Mouse (Mus musculus) neural tube, embryonic 12.5 days (tissue): Measurements from ENCODE around the gene Shmt1. TPM values are rescaled to one million over a fixed set of nuclear protein-coding genes. Genes with fewer than 3 reads are reported as not detected.
A peak's percentile ranks its signal among the peaks of the same experiment; 100 is the strongest.

ENCODE experiments used
- ATAC-seq: fragments of 200-750 bp; cut with Nextera tagmentation; 2 replicates; pipeline ENCODE4 v1.8.0; 2017; ENCODE audit warnings: low read depth, mild to moderate bottlenecking, moderate TSS enrichment, moderate library complexity; ENCODE audit not compliant: low FRiP score
- H3K27ac ChIP-seq: fragments of 300-500 bp; sonication (generic); 2 replicates; pipeline ENCODE4 v1.5.1; 2016
- H3K27me3 ChIP-seq: fragments of 300-500 bp; sonication (generic); replicated peaks from 2 replicates; pipeline ENCODE4 v1.6.1; 2016; ENCODE audit warnings: mild to moderate bottlenecking
- H3K36me3 ChIP-seq: fragments of 300-500 bp; sonication (generic); 2 replicates; pipeline ENCODE4 v1.6.1; 2016; ENCODE audit warnings: mild to moderate bottlenecking
- H3K4me1 ChIP-seq: fragments of 300-500 bp; sonication (generic); 2 replicates; pipeline ENCODE4 v1.6.1; 2016
- H3K4me2 ChIP-seq: fragments of 300-500 bp; sonication (generic); replicated peaks from 2 replicates; pipeline ENCODE4 v1.6.1; 2016; ENCODE audit warnings: mild to moderate bottlenecking
- H3K4me3 ChIP-seq: fragments of 300-500 bp; sonication (generic); 2 replicates; pipeline ENCODE4 v1.5.1; 2016
- H3K9ac ChIP-seq: fragments of 300-500 bp; sonication (generic); 2 replicates; pipeline ENCODE4 v1.6.1; 2016; ENCODE audit warnings: mild to moderate bottlenecking
- H3K9me3 ChIP-seq: fragments of 300-500 bp; sonication (generic); 2 replicates; pipeline ENCODE4 v1.6.1; 2016; ENCODE audit warnings: mild to moderate bottlenecking
- WGBS: fragments of 180-500 bp; shearing (Covaris S2); methylation state at CpG from one replicate; pipeline ENCODE4 v1.1.7; 2016; 5-methylcytosine and 5-hydroxymethylcytosine counted together
- polyA plus RNA-seq: library from polyadenylated mRNA; unstranded; fragments of >200 nt; fragmentation: Nextera tagmentation; extraction: Ambion mirVana; gene quantifications from 2 replicates; pipeline ENCODE4 v1.2.1, GENCODE M21; 2016

The Shmt1 gene
- polyA plus RNA-seq, 1 experiment from 2014 or later, result 23.4 TPM

DNA sequence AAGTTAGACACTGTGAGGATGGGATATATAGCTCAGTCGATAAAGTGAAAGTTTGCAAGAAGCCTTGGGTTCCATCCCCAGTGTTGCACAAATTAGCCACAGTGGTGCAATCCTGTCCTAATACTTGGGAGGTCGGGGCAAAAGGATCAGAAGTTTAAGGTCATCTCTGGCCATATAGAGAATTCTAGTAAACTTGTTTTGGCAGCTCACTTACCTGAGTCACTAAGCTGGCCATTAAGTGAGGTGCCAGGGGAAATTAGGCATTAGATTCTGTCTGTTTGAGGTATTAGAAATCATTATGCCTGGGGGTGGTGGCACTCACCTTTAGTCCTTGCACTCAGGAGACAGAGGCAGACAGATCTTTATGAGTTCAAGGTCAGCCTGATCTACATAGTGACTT is 12.3 kb upstream of the Shmt1 start:
- H3K4me3 ChIP-seq, result no peak overlapping the region
- no peak overlapping the region for H3K27ac ChIP-seq
- H3K36me3 ChIP-seq, result no peaks in the 10 kb centered on the region
- H3K4me1 ChIP-seq, result no peaks in the 10 kb centered on the region
- ATAC-seq, result no peak
- 74% methylated on average over 2 of the region's 2 CpGs for WGBS
- no peak overlapping the region for H3K4me2 ChIP-seq
- no peak overlapping the region for H3K9ac ChIP-seq
- H3K27me3 ChIP-seq, result no peaks in the 10 kb centered on the region
- H3K9me3 ChIP-seq, result no peaks in the 10 kb centered on the region

- WGBS, result 75% methylated on average over 5 of the region's 5 CpGs
- no peak for ATAC-seq
- Histone ChIP-seq H3K4me1 (no peaks in the 10 kb centered on the region), H3K27ac (no peak overlapping the region), H3K9ac (no peak overlapping the region), H3K27me3 (no peaks in the 10 kb centered on the region; the same call in 1 of the 2 replicates), H3K36me3 (no peaks in the 10 kb centered on the region), H3K9me3 (no peaks in the 10 kb centered on the region), H3K4me3 (no peak overlapping the region), H3K4me2 (no peak overlapping the region)
Measured at GRCm38 (mm10) chr11:60816398-60816797, 4.9 kb upstream of the Shmt1 start.

- peak; percentile 97 for ATAC-seq
- Histone ChIP-seq H3K4me1 (peaks cover 20% of the 10 kb centered on the region), H3K36me3 (no peaks in the 10 kb centered on the region), H3K27me3 (no peaks in the 10 kb centered on the region), H3K4me2 (peak overlapping the region; percentile 85), H3K4me3 (peak overlapping the region; percentile 43), H3K27ac (no peak overlapping the region), H3K9ac (peak overlapping the region; percentile 26; the same call in 1 of the 2 replicates), H3K9me3 (no peaks in the 10 kb centered on the region)
- under 1% methylated on average over 29 of the region's 29 CpGs for WGBS
Measured at GRCm38 (mm10) chr11:60811054-60811460, 461 bp downstream of the Shmt1 start.

- Histone ChIP-seq H3K9me3 (no peaks in the 10 kb centered on the region), H3K4me2 (peak overlapping the region; percentile 85), H3K4me1 (peaks cover 20% of the 10 kb centered on the region), H3K27ac (no peak overlapping the region), H3K4me3 (peak overlapping the region; percentile 43), H3K36me3 (no peaks in the 10 kb centered on the region), H3K27me3 (no peaks in the 10 kb centered on the region), H3K9ac (peak overlapping the region; percentile 26; the same call in 1 of the 2 replicates)
- 13% methylated on average over 14 of the region's 14 CpGs for WGBS
- no peak for ATAC-seq
Measured at GRCm38 (mm10) chr11:60810046-60810965, 1.2 kb downstream of the Shmt1 start.

DNA sequence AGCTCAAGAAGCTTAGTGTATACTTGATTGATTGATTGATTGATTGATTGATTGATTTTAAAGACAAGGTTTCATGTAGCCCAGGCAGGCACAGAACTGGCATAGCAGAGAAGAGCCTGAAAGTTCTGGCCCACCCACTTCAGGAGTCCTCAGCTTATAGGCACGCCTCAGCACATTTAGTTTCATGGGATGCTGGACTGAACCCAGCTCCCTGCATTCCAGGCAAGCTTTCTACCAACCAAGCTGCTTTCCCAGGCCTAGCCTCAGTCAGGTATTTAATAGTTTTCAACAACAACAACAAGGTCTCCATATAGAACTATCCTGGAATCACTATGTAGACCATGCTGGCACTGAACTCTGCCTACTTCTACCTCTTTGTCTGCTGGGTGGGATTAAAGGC is 2.0 kb downstream of the Shmt1 start:
- no peak overlapping the region for H3K9ac ChIP-seq
- 55% methylated on average over 1 of the region's 1 CpGs for WGBS
- H3K9me3 ChIP-seq, result no peaks in the 10 kb centered on the region
- H3K27ac ChIP-seq, result no peak overlapping the region
- peak overlapping the region; percentile 85 for H3K4me2 ChIP-seq
- H3K27me3 ChIP-seq, result no peaks in the 10 kb centered on the region
- no peaks in the 10 kb centered on the region for H3K36me3 ChIP-seq
- no peak for ATAC-seq
- no peak overlapping the region for H3K4me3 ChIP-seq
- peaks cover 20% of the 10 kb centered on the region for H3K4me1 ChIP-seq

DNA sequence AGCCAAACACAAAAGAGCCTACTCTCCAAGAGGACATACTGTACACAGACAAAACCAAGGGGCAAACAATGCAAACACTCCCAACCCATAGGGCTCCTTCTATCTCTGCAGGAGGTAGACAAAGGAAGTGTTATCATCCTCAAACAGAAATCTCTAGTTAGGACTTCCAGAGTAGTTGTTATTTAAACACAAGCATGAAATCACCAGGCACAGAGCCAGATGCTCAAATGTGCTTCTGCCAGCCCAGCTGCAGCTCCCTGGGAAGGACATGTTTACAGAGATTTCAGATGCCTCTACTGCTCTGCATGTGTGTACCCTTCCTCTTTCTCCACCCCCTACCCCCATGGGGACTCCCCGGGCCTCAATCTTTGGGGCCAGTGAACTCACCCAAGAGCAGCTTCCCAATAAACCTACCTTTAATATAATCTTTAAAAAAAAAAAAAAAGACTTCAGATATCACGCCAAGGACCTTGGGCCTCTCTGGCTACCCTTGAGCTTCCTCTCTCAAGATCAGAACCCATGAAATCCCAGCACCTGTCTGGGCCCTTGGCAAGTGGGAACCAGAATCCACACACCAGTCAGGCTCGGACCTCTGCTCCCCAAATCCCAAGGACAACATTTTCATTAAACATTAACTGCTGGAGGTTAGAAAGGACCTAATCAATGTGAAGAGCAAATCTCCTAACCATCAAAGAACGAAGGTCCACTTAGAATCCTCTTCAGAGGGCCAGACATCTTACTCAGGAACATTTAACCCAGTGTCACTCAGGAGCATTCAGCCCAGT is 3.0 kb downstream of the Shmt1 start:
- Histone ChIP-seq H3K27me3 (no peaks in the 10 kb centered on the region), H3K4me2 (no peak overlapping the region), H3K4me1 (peaks cover 20% of the 10 kb centered on the region), H3K9me3 (no peaks in the 10 kb centered on the region), H3K4me3 (no peak overlapping the region), H3K9ac (no peak overlapping the region), H3K27ac (no peak overlapping the region), H3K36me3 (0 out of 2 replicates have a peak, but pooled peaks cover 4% of the 10 kb centered on the region)
- ATAC-seq, result no peak
- WGBS, result 82% methylated on average over 4 of the region's 4 CpGs

- ATAC-seq, result no peak
- Histone ChIP-seq H3K9me3 (no peaks in the 10 kb centered on the region), H3K9ac (no peak overlapping the region), H3K36me3 (peaks cover 15% of the 10 kb centered on the region; the same call in 1 of the 2 replicates), H3K4me2 (no peak overlapping the region), H3K4me3 (no peak overlapping the region), H3K27ac (no peak overlapping the region), H3K4me1 (no peaks in the 10 kb centered on the region), H3K27me3 (no peaks in the 10 kb centered on the region)
- WGBS, result 88% methylated on average over 1 of the region's 1 CpGs
Measured at GRCm38 (mm10) chr11:60800892-60801291, 10.6 kb downstream of the Shmt1 start.

- Histone ChIP-seq H3K9ac (no peak overlapping the region), H3K4me3 (no peak overlapping the region), H3K27ac (no peak overlapping the region), H3K36me3 (peaks cover 18% of the 10 kb centered on the region; the same call in 1 of the 2 replicates), H3K4me1 (no peaks in the 10 kb centered on the region), H3K27me3 (no peaks in the 10 kb centered on the region), H3K4me2 (no peak overlapping the region), H3K9me3 (no peaks in the 10 kb centered on the region)
- WGBS, result 91% methylated on average over 4 of the region's 4 CpGs
- ATAC-seq, result no peak
Measured at GRCm38 (mm10) chr11:60799977-60800376, 11.5 kb downstream of the Shmt1 start.

DNA sequence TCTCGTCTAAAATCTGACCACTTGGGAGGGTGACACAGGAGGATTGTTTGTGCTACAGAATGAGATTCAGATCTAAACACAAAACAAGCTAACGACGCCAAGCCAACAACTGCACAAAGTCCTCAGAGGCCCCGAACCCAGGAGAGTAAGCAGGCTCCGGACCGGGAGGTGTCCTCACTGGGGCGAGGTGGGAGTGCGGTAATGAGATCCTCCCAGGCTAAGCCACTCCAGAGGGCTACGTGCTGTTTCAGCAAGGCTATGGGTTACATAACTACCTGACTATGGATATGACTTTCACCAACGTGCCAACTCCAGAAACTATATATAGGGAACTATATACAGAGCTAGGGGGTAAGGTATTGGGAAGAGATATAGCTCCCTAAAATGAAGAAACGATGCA is 15.2 kb downstream of the Shmt1 start:
- H3K9me3 ChIP-seq, result no peaks in the 10 kb centered on the region
- ATAC-seq, result no peak
- no peak overlapping the region for H3K4me3 ChIP-seq
- H3K9ac ChIP-seq, result no peak overlapping the region
- WGBS, result 90% methylated on average over 11 of the region's 11 CpGs
- no peak overlapping the region for H3K27ac ChIP-seq
- H3K36me3 ChIP-seq, result peaks cover 25% of the 10 kb centered on the region; the same call in 1 of the 2 replicates
- H3K4me2 ChIP-seq, result no peak overlapping the region
- H3K4me1 ChIP-seq, result no peaks in the 10 kb centered on the region
- H3K27me3 ChIP-seq, result no peaks in the 10 kb centered on the region

DNA sequence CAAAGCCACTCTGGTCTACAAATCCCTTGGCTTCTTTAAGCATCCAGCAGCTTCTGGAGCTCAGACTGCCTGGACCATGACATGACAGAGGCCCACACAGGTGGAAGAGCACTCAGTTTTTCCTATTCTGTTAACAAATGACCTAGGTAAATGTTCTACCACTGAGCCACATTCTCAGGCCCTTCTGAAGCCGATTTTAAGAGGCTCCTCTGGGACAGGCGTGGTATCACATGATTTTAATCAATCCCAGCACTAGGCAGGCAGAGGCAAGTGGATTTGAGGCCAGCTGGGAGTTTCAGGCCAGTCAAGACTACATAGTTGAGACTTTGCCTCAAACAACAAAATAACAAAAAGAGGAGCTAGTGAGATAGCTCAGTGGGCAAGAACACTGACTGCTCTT is 21.0 kb downstream of the Shmt1 start:
- H3K36me3 ChIP-seq, result peaks cover 63% of the 10 kb centered on the region
- H3K27me3 ChIP-seq, result no peaks in the 10 kb centered on the region
- H3K4me2 ChIP-seq, result no peak overlapping the region
- peaks cover 10% of the 10 kb centered on the region; the same call in 1 of the 2 replicates for H3K4me1 ChIP-seq
- no peaks in the 10 kb centered on the region for H3K9me3 ChIP-seq
- no peak overlapping the region for H3K4me3 ChIP-seq
- ATAC-seq, result no peak
- no peak overlapping the region for H3K27ac ChIP-seq
- WGBS, result 89% methylated on average over 2 of the region's 2 CpGs
- H3K9ac ChIP-seq, result no peak overlapping the region

DNA sequence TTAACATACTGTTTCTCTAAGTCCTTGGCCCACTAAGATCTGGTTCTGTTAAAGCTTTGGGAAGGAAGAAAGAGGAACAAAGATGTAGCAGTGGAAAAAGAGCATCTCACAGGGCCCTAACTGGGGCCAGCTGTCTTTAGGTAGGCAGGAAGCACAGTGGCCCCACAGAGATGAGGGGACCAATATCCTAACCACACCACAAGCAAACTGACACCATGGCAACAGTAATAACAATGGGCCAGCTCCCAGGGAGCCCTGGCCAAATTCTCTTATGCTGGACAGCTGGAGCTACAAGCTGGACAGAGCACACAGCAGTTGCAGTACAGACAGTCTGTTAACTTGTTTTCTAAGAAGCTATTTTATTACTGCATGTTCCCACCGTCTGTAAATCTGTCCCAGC is 23.9 kb downstream of the Shmt1 start:
- H3K27ac ChIP-seq, result no peak overlapping the region
- peaks cover 15% of the 10 kb centered on the region; the same call in 1 of the 2 replicates for H3K4me1 ChIP-seq
- WGBS, result 48% methylated on average over 1 of the region's 1 CpGs
- ATAC-seq, result no peak
- H3K9me3 ChIP-seq, result no peaks in the 10 kb centered on the region
- H3K4me2 ChIP-seq, result no peak overlapping the region
- no peak overlapping the region for H3K4me3 ChIP-seq
- H3K27me3 ChIP-seq, result no peaks in the 10 kb centered on the region
- no peak overlapping the region for H3K9ac ChIP-seq
- peaks cover 71% of the 10 kb centered on the region for H3K36me3 ChIP-seq
